Mouse (Mus musculus) liver, embryonic 14.5 days (tissue): ENCODE results near the gene Eya4. TPM values are rescaled to one million over a fixed set of nuclear protein-coding genes. Genes with fewer than 3 reads are reported as not detected.
A peak's percentile ranks its signal among the peaks of the same experiment; 100 is the strongest.

Experiments used
- ATAC-seq: fragments of 200-750 bp; cut with Nextera tagmentation; 2 replicates; pipeline ENCODE4 v1.8.0; 2017; ENCODE audit warnings: moderate number of reproducible peaks, mild to moderate bottlenecking, moderate library complexity; ENCODE audit not compliant: insufficient read depth
- DNase-seq, 3 experiments: peaks; one replicate each; pipeline ENCODE4 v3.0.0-alpha.2; 2012 to 2013; ENCODE audit warnings: low read depth in 3 of 3, low spot score in 3 of 3
- H3K27ac ChIP-seq: fragments of 300-500 bp; sonication (generic); 2 replicates; pipeline ENCODE4 v1.5.1; 2014; ENCODE audit warnings: moderate library complexity, mild to moderate bottlenecking, control low read depth, inconsistent platforms
- H3K27me3 ChIP-seq: fragments of 300-500 bp; sonication (generic); 2 replicates; pipeline ENCODE4 v1.6.1; 2014; ENCODE audit warnings: mild to moderate bottlenecking, low read length, moderate library complexity; ENCODE audit not compliant: control insufficient read depth, insufficient read depth
- H3K36me3 ChIP-seq: fragments of 300-500 bp; sonication (generic); replicated peaks from 2 replicates; pipeline ENCODE4 v1.6.1; 2014; ENCODE audit warnings: low read depth; ENCODE audit not compliant: control insufficient read depth, insufficient read depth
- H3K4me1 ChIP-seq, 2 experiments: fragments of 200-500 bp in 1 of 2; fragments of 300-500 bp in 1 of 2; sonication (generic) in 1 of 2; replicated peaks; 2 replicates each; pipeline ENCODE4 v1.6.1; 2012 to 2014; ENCODE audit warnings: antibody characterized with exemption in 1 of 2, inconsistent platforms in 1 of 2, low read length in 1 of 2; ENCODE audit not compliant: control insufficient read depth in 2 of 2, insufficient read depth in 2 of 2
- H3K4me2 ChIP-seq: fragments of 300-500 bp; sonication (generic); 2 replicates; pipeline ENCODE4 v1.6.1; 2014; ENCODE audit warnings: low read depth, mild to moderate bottlenecking, control low read depth, moderate library complexity
- H3K4me3 ChIP-seq, 2 experiments: fragments of 200-500 bp in 1 of 2; fragments of 300-500 bp in 1 of 2; sonication (generic) in 1 of 2; 2 replicates each; pipeline ENCODE4 v1.5.1; 2012 to 2014; ENCODE audit warnings: low read depth in 2 of 2, low read length in 2 of 2, mild to moderate bottlenecking in 2 of 2, control low read depth in 1 of 2, inconsistent platforms in 1 of 2, moderate library complexity in 1 of 2; ENCODE audit not compliant: insufficient read depth in 1 of 2
- H3K9ac ChIP-seq: fragments of 300-500 bp; sonication (generic); replicated peaks from 2 replicates; pipeline ENCODE4 v1.6.1; 2014; ENCODE audit warnings: mild to moderate bottlenecking, control low read depth, moderate library complexity
- H3K9me3 ChIP-seq: fragments of 300-500 bp; sonication (generic); 2 replicates; pipeline ENCODE4 v1.6.1; 2016; ENCODE audit warnings: low read length, mixed read lengths; ENCODE audit not compliant: control insufficient read depth
- CTCF ChIP-seq: IDR thresholded peaks from 2 replicates; pipeline ENCODE4 v1.5.1; 2016; ENCODE audit warnings: antibody characterized with exemption, low read depth, control low read depth
- EP300 ChIP-seq: IDR thresholded peaks from 2 replicates; pipeline ENCODE4 v1.6.1; 2016; ENCODE audit warnings: antibody characterized with exemption, low read depth
- WGBS: fragments of 180-500 bp; shearing (Covaris S2); extraction: QIAGEN DNeasy Blood & Tissue Kit; methylation state at CpG from one replicate; pipeline ENCODE4 v1.1.7; 2014; ENCODE audit not compliant: insufficient replicate concordance; 5-methylcytosine and 5-hydroxymethylcytosine counted together
- polyA plus RNA-seq, 2 experiments: library from polyadenylated mRNA; depleted of rRNA in 1 of 2; stranded (reverse) in 1 of 2; unstranded in 1 of 2; fragments of >200 nt; fragmentation: Nextera tagmentation in 1 of 2; extraction: Ambion mirVana in 1 of 2; gene quantifications; 2 replicates each; pipeline versions ENCODE4 v1.2.1 to v1.2.3; 2012 to 2014

The Eya4 gene
- polyA plus RNA-seq, 2 experiments, result 0.13 to 0.19 TPM

- peaks cover 0 to 5% of the 10 kb centered on the region in 2 experiments; a peak in 2 of 4 replicates for H3K4me1 ChIP-seq
- WGBS, result 28% methylated on average over 8 of the region's 8 CpGs
- H3K36me3 ChIP-seq, result no peaks in the 10 kb centered on the region
- ATAC-seq (peak; percentile 69; the same call in 1 of the 2 replicates), DNase-seq (peak; percentile 1 to 9 (median 3))
- no peak overlapping the region for H3K9ac ChIP-seq
- H3K9me3 ChIP-seq, result no peaks in the 10 kb centered on the region
- H3K4me2 ChIP-seq, result peak overlapping the region; percentile 47
- H3K27ac ChIP-seq, result no peak overlapping the region
- peak overlapping the region; percentile 6 to 21; a peak in 2 of 4 replicates for H3K4me3 ChIP-seq
- H3K27me3 ChIP-seq, result no peaks in the 10 kb centered on the region
- TF ChIP-seq CTCF (no peak), EP300 (peak; percentile 69)
Observed at GRCm38 (mm10) chr10:23116063-23116462, 234.5 kb downstream of the Eya4 start.

- TF ChIP-seq CTCF (no peak), EP300 (no peak)
- Histone ChIP-seq H3K36me3 (no peaks in the 10 kb centered on the region), H3K4me1 (peaks cover 0 to 5% of the 10 kb centered on the region in 2 experiments; a peak in 2 of 4 replicates), H3K9ac (no peak overlapping the region), H3K4me2 (peak overlapping the region; percentile 19; the same call in 1 of the 2 replicates), H3K4me3 (no peak overlapping the region), H3K27me3 (no peaks in the 10 kb centered on the region), H3K27ac (no peak overlapping the region), H3K9me3 (no peaks in the 10 kb centered on the region)
- WGBS, result 25% methylated on average over 3 of the region's 3 CpGs
- ATAC-seq (peak; percentile 53; the same call in 1 of the 2 replicates), DNase-seq (peak in 2 of 3 experiments; percentile 0 to 5)
Observed at GRCm38 (mm10) chr10:23115321-23115720, 235.3 kb downstream of the Eya4 start.

- DNase-seq (no peak), ATAC-seq (no peak)
- no peaks in the 10 kb centered on the region for H3K36me3 ChIP-seq
- WGBS, result 51% methylated on average over 4 of the region's 4 CpGs
- no peak for TF ChIP-seq CTCF
- TF ChIP-seq EP300, result no peak
- H3K4me2 ChIP-seq, result no peak overlapping the region
- no peaks in the 10 kb centered on the region for H3K27me3 ChIP-seq
- H3K4me1 ChIP-seq, result no peaks in the 10 kb centered on the region
- no peaks in the 10 kb centered on the region for H3K9me3 ChIP-seq
- no peak overlapping the region for H3K4me3 ChIP-seq
- H3K27ac ChIP-seq, result no peak overlapping the region
- no peak overlapping the region for H3K9ac ChIP-seq
Observed at GRCm38 (mm10) chr10:23108122-23108521, 242.5 kb downstream of the Eya4 start.

- H3K4me1 ChIP-seq, result no peaks in the 10 kb centered on the region
- H3K9me3 ChIP-seq, result no peaks in the 10 kb centered on the region
- H3K4me3 ChIP-seq, result no peak overlapping the region
- TF ChIP-seq EP300, result no peak
- TF ChIP-seq CTCF, result no peak
- H3K27ac ChIP-seq, result no peak overlapping the region
- no peaks in the 10 kb centered on the region for H3K36me3 ChIP-seq
- WGBS, result 76% methylated on average over 7 of the region's 7 CpGs
- H3K9ac ChIP-seq, result no peak overlapping the region
- DNase-seq (no peak), ATAC-seq (no peak)
- no peaks in the 10 kb centered on the region for H3K27me3 ChIP-seq
- H3K4me2 ChIP-seq, result no peak overlapping the region
Observed at GRCm38 (mm10) chr10:23092517-23092916, 258.1 kb downstream of the Eya4 start.

GRCm38 (mm10) chr10:23091552-23091951 lies 259.0 kb downstream of the Eya4 start:
- Histone ChIP-seq H3K27me3 (no peaks in the 10 kb centered on the region), H3K4me3 (no peak overlapping the region), H3K36me3 (no peaks in the 10 kb centered on the region), H3K4me2 (no peak overlapping the region), H3K9ac (no peak overlapping the region), H3K27ac (no peak overlapping the region), H3K9me3 (no peaks in the 10 kb centered on the region), H3K4me1 (no peaks in the 10 kb centered on the region)
- TF ChIP-seq CTCF (no peak), EP300 (no peak)
- ATAC-seq, result no peak
- 41% methylated on average over 3 of the region's 3 CpGs for WGBS
- no peak for DNase-seq
